Mouse (Mus musculus) liver, embryonic 14.5 days (tissue): ENCODE measurements at regions not wholly inside any gene's neighbourhood (a gene's known extent, or its start where the extent isn't known, plus 50 kb on each side); places are given as distances from the start of the nearest gene placed in this dataset.

Experiments
- CTCF ChIP-seq: IDR thresholded peaks from 2 replicates; pipeline ENCODE4 v1.5.1; 2016; ENCODE audit warnings: antibody characterized with exemption, low read depth, control low read depth
- EP300 ChIP-seq: IDR thresholded peaks from 2 replicates; pipeline ENCODE4 v1.6.1; 2016; ENCODE audit warnings: antibody characterized with exemption, low read depth

GRCm38 (mm10) chr1:10852934-10853333 is 561.0 kb upstream of the A830018L16Rik start:
- no peak for TF ChIP-seq CTCF
- no peak for TF ChIP-seq EP300
